Mouse (Mus musculus) sigmoid colon, adult 10 weeks (tissue): ENCODE data around the gene Cnppd1. TPM values are rescaled to one million over a fixed set of nuclear protein-coding genes. Genes with fewer than 3 reads are reported as not detected.

Experiments used
- polyA plus RNA-seq: library from polyadenylated mRNA; stranded (reverse); fragments of 350-450 nt; fragmentation: Illumina TruSeq; extraction: RNeasy Lipid Tissue Mini Kit (QIAGEN cat#74804); gene quantifications from one replicate; pipeline ENCODE4 v1.2.3, GENCODE M21; 2014; ENCODE audit warnings: low read depth, low replicate concordance

The Cnppd1 gene
- 13.5 TPM for polyA plus RNA-seq

DNA sequence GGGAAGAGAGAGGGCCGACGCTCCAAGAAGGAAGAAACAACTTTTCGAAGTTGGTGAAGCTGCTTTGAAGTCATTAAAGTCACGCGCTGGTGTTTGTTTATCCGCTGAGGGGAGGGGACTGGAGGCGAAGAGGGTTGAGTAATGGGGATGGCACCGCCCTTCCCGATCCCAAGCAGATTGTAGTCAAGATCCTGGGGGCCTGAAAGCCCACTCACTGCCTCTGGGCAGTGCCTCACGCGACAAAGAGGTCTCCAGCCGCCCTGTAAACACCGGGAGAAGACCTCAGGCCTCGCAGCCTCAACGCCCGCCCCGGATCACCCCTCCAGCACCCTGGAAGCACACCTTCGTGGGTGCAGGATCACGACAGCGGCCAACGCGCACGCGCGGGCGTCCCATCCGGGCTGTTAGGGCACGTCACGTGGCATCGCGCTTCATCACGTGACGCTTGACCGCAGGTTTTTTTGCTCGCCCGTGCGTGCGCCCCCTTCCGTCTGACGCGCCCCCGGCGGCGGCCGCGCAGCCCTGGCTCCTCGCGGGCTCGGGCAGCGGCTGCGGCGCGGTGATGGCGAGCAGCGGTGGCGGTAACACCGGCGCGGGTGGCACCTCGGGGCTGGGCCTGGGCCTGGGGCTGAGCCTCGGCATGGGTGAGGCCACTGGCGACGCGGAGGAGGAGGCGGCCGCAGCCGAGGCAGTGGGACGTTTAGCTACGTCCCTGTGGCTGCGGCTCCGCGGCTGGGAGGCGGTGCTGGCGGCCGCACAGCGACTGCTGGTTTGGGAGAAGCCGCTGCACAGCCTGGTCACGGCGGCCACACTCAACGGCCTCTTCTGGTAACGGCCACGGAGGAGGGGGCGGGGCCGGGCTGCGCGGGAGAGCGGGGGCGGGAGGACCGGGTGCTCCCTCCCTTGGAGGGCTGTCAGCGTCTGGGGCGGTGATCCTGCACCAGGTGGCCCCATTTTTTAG lies at the start of gene Cnppd1, which contains the start of gene Retreg2:
TSS of gene Cnppd1 (minus strand) at position 411 of the 961 bp plus-strand sequence.
TSS of gene Retreg2 (plus strand) at position 478 of the 961 bp plus-strand sequence.

DNA sequence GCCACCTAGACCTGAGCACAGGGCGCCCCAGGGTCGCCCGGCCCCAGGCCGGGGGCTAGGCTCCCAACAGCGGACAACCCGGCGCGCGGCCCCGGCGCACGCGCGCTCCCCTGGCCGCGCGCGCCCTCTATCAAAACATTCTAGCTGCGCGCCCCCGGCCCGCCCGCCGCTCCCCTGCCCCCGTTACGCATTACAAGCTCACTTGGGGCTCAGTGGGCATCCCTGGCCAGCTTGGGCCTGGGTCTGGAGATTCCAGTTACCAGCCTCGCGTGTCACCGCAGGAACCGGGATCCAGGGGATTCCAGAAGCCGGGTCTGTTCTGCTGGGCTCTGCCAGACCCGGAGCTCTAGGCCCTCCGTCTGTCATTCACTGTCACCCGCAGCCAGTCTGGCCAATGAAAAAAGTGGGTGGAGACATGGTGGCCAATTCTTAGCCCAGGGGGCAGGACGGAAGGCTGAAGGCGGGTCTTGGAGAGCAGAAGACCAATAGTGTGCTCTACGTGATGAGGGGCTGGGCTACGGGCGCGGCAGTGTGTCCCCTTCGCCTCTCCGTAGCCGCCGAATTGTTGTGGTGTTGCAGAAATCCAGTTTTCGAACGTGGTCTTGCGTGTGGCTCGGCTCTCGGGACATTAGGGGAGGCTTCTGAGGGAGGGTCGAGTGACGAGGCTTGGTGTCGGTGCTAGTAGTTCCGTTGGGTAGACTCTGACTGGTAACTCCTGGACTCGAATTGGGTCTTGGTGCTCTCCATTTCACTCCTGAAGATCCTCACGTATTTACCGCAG lies 49.3 kb upstream of the Cnppd1 start, which contains the start of the genes Ankzf1 and Atg9a:
TSS of gene Ankzf1 (plus strand) at position 530 of the 781 bp plus-strand sequence.
TSS of gene Atg9a (minus strand) at position 575 of the 781 bp plus-strand sequence.

DNA sequence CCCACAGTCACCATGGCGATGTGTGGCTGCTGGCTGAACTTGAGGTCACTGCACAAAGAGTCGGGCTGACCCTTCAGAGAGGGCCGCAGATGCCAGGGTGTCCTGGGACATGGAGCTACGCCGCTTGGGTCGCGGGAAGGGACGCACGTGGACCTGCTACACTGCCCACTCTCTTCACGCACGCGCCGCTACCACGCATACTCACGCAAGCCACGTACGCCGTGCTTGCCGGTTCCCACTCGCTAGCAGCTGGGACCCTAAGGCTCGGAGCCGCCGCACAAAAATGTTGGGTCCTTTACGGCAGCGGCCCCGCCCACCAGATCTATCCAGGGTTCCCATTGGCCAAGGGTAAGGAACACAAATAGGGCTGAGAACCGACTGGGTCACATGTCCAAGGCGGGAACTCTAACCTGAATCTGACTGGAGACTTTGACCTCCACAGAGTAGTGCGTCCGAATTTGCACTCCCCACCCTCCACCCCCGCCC lies 37.6 kb upstream of the Cnppd1 start, which contains the start of gene Abcb6:
TSS of gene Abcb6 (minus strand) at position 288 of the 486 bp plus-strand sequence.

DNA sequence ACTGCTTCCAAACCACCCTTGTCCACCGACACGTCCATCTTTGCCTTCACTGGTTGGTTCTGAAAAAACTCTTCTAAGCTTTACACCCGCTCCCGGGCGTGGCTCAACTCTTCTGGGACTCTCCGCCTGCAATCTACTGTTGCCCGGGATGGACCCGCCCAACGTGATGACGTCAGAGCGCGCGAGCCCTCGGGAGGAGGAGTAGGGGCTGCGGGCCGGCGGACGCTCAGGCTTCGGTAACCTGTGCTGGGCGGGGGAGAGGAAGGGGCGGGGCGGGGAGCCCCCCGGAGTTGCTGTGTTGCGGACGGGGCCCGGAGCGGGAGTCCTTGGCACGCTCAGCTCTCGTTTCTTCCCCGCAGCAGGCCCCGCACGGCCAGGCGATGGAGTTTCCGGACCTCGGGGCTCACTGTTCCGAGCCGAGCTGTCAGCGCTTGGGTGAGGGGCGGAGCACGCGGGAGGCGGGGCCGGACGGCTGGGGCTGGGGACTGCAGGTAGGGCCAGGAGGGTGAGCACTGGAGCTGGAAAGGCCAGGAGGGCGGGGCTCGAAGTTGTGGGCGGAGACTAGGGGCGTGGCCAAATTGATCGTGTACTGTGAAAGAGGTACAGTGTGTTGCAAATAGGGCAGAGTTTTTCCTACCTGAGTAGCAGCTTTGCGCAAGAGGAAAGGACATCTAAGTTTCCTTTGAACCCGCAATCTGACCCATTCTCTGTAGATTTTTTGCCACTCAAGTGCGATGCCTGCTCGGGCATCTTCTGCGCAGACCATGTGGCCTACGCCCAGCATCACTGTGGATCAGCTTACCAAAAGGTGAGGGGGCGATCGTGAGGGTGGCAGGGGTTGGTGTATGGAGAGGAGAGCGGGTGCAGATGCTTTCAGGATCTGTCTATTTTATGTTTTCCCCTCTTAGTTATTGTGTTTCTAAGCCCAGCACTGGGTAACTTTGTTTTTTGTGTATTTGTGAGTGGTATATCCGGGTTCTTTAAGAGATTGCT lies 26.3 kb upstream of the Cnppd1 start, which contains the start of gene Zfand2b:
TSS of gene Zfand2b (plus strand) at position 175 of the 993 bp plus-strand sequence.

DNA sequence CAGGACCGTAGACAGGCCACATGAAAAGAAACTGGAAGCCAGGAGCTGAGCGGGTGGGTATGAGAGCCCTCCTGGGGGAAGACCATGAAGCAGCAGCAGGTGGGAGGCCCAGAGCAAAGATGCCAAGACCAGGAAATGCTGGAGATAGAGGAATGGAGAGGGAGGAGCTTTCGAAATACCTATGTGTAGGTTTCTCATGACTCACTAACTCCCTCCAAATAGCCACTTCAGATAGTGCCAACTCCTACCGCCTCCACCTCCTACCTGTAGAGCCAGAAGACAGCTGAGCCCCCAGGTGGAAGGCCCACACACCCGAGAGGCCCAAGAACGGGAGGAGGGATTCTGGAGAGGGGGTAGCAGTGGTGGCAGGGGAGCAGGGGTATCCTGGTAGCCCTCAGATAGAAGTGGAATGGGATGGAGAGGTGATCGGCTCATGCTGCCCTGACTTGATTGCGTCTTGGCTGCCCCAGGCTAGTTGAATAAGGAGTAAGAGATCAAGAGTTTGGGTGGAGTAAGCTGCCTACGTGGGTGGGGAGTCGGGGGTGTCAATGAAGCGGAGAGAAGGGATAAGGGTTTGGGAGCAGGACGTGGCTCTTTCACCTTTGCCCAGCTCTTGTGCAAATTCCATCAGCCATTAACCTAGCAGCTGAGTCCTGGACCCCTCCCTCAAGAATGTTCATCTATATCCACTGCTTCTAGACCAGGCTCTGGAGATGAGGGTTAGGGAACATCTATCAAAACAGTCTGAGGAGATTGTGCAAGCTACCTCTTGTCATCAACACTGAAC lies 8.9 kb downstream of the Cnppd1 start, which contains the start of gene Slc23a3:
TSS of gene Slc23a3 (minus strand) at position 470 of the 787 bp plus-strand sequence.

DNA sequence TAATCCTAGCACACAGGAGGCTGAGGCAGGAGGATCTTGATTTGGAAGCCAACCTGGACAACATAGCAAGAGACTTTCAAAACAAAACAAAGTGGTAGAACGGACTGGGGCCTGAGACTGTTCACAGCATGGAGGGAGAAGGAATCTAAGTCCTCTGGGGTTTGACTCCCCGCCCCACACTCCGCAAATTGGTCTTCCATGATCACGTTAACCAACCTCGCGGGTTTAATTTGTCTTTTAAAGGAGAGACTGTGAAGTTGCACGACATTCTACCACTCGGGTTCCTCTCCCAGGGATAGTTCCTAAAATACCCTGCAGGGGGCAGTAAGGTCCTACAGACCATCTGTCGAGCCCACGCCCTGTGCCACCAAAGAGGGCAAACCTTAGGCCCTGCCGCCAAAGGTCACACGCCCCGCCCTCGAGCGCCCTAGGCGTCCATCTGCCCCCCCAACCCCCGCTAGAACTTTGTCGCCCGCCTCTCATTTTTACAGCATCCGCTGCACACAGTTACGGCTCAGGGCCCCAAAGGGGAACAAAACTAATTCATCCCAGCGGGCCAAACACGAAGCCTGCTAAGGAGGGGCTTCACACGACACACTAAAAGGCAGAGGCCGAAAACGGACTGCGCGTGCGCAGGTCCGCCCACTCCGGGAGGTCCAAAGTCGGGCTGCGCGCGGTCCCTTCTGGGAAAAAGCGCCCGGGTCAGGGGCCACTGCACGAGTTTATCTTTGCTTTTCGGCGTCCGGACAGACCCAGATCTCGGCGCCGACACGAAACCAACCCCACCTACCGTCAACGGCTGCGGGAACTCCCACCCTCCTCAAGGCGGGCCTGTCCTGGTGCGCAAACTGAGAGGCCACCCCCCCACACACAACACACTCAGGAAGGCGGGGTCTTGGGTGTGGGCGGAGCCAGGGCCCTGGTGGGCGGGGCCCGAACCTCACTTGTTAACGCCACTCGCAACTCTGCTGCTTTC lies 17.9 kb downstream of the Cnppd1 start, which contains the start of gene Nhej1:
TSS of gene Nhej1 (minus strand) at position 855 of the 976 bp plus-strand sequence.

Other genes with a start within 250 kb of the Cnppd1 start
- not detected for gene Cryba2, start 249.6 kb downstream of the Cnppd1 start, polyA plus RNA-seq
- gene Cfap65, start 207.1 kb downstream of the Cnppd1 start, polyA plus RNA-seq: 0.13 TPM
- gene Ihh, start 191.0 kb downstream of the Cnppd1 start, polyA plus RNA-seq: 0.85 TPM
- gene Nhej1, start 17.5 kb downstream of the Cnppd1 start, polyA plus RNA-seq: 0.60 TPM
- gene Slc23a3, start 8.8 kb downstream of the Cnppd1 start, polyA plus RNA-seq: 1.2 TPM
- gene Retreg2, start 67 bp upstream of the Cnppd1 start, polyA plus RNA-seq: 6.9 TPM
- 1.2 TPM for gene Zfand2b, start 25.9 kb upstream of the Cnppd1 start, polyA plus RNA-seq
- gene Abcb6, start 37.7 kb upstream of the Cnppd1 start, polyA plus RNA-seq: 8.4 TPM
- 30.1 TPM for gene Ankzf1, start 49.4 kb upstream of the Cnppd1 start, polyA plus RNA-seq
- 16.5 TPM for gene Atg9a, start 49.5 kb upstream of the Cnppd1 start, polyA plus RNA-seq
- gene Glb1l, start 68.1 kb upstream of the Cnppd1 start, polyA plus RNA-seq: 9.3 TPM
- gene Stk16, start 68.1 kb upstream of the Cnppd1 start, polyA plus RNA-seq: 13.5 TPM
- gene Tuba4a, start 77.2 kb upstream of the Cnppd1 start, polyA plus RNA-seq: 7.6 TPM
- not detected for gene A630095N17Rik, start 89.4 kb upstream of the Cnppd1 start, polyA plus RNA-seq
- gene Dnajb2, start 93.7 kb upstream of the Cnppd1 start, polyA plus RNA-seq: 12.7 TPM
- gene Ptprn, start 121.8 kb upstream of the Cnppd1 start, polyA plus RNA-seq: not detected
- gene Resp18, start 135.7 kb upstream of the Cnppd1 start, polyA plus RNA-seq: 11.1 TPM
- 3.1 TPM for gene Dnpep, start 175.3 kb upstream of the Cnppd1 start, polyA plus RNA-seq
- 20.1 TPM for gene Des, start 217.6 kb upstream of the Cnppd1 start, polyA plus RNA-seq
- gene Speg, start 232.6 kb upstream of the Cnppd1 start, polyA plus RNA-seq: 2.6 TPM